Mouse (Mus musculus) ES-E14 (cell line): ENCODE results near the gene Zbtb25.

Source experiments
- CHD2 ChIP-seq: IDR thresholded peaks from 2 replicates; pipeline ENCODE4 v1.6.1; 2014; ENCODE audit warnings: mild to moderate bottlenecking, low read depth, low read length, inconsistent platforms
- HCFC1 ChIP-seq: IDR thresholded peaks from 2 replicates; pipeline ENCODE4 v1.6.1; 2012; ENCODE audit warnings: low read length, inconsistent platforms, borderline replicate concordance; ENCODE audit not compliant: insufficient read depth
- ZC3H11A ChIP-seq: IDR thresholded peaks from 2 replicates; pipeline ENCODE4 v1.6.1; 2012; ENCODE audit warnings: low read depth, mild to moderate bottlenecking, inconsistent platforms, low read length, borderline replicate concordance
- ZNF384 ChIP-seq: IDR thresholded peaks from 2 replicates; pipeline ENCODE4 v1.6.1; 2012; ENCODE audit warnings: low read depth, low read length, inconsistent platforms

DNA sequence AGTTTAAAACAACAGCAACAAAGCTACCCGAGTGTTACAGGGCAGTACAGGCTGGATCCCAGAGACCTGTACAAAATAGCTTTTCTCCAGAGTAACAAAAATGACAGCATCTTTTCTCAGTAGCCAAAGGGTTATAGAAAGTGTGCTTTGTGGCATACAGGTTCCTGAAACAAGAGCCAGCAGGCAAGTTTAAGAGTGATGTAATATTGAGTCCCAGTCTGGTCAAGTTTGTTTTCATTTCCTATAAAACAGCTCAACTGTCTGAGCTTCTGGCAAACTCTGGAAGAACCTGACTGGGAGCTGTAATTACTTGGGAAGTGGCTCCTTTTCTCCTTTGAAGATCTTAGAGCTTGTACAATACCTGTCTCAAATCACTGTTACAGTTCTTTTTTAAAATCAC lies 37.8 kb upstream of the Zbtb25 start:
- no peak for TF ChIP-seq CHD2
- TF ChIP-seq HCFC1, result no peak
- TF ChIP-seq ZC3H11A, result no peak
- TF ChIP-seq ZNF384, result no peak
